Mouse (Mus musculus) CH12F3 (cell line): ENCODE measurements at regions not wholly inside any gene's neighbourhood (a gene's known extent, or its start where the extent isn't known, plus 50 kb on each side); places are given as distances from the start of the nearest gene placed in this dataset.

Source experiments
- in situ Hi-C: fragments of 300-500 bp; cut with MboI; formaldehyde crosslinking; loops from 2 replicates; pipeline ENCODE4 v1.14.3; 2020; ENCODE audit warnings: low sequenced_read_pairs

GRCm38 (mm10) chr10:44747419-44747818 lies 219.1 kb upstream of the Prdm1 start:
- in situ Hi-C loops: no loop called here

GRCm38 (mm10) chr10:44744221-44744620 lies 215.9 kb upstream of the Prdm1 start:
- in situ Hi-C loops: no loop called here

GRCm38 (mm10) chr10:44733641-44734040 lies 205.3 kb upstream of the Prdm1 start:
- in situ Hi-C loops: no loop called here

- in situ Hi-C loops: no loop called here
Measured at GRCm38 (mm10) chr10:44730721-44731120, 202.4 kb upstream of the Prdm1 start.

GRCm38 (mm10) chr10:44728963-44729362 lies 200.7 kb upstream of the Prdm1 start:
- in situ Hi-C loops: no loop called here

GRCm38 (mm10) chr10:44724575-44724974 lies 196.3 kb upstream of the Prdm1 start:
- in situ Hi-C loops: no loop called here

- in situ Hi-C loops: no loop called here
Measured at GRCm38 (mm10) chr10:44723845-44724244, 195.5 kb upstream of the Prdm1 start.

GRCm38 (mm10) chr10:44723321-44723720 lies 195.0 kb upstream of the Prdm1 start:
- in situ Hi-C loops: no loop called here

GRCm38 (mm10) chr10:44721670-44722069 lies 193.4 kb upstream of the Prdm1 start:
- in situ Hi-C loops: no loop called here

- in situ Hi-C loops: no loop called here
Measured at GRCm38 (mm10) chr10:44716612-44717011, 188.3 kb upstream of the Prdm1 start.

- in situ Hi-C loops: no loop called here
Measured at GRCm38 (mm10) chr10:44715902-44716301, 187.6 kb upstream of the Prdm1 start.

- in situ Hi-C loops: no loop called here
Measured at GRCm38 (mm10) chr10:44708830-44709229, 180.5 kb upstream of the Prdm1 start.

- in situ Hi-C loops: no loop called here
Measured at GRCm38 (mm10) chr10:44704143-44704542, 175.8 kb upstream of the Prdm1 start.

- in situ Hi-C loops: no loop called here
Measured at GRCm38 (mm10) chr10:44702108-44702507, 173.8 kb upstream of the Prdm1 start.

GRCm38 (mm10) chr10:44699988-44700537 lies 171.8 kb upstream of the Prdm1 start:
- in situ Hi-C loops: no loop called here

GRCm38 (mm10) chr10:44697966-44698365 lies 169.7 kb upstream of the Prdm1 start:
- in situ Hi-C loops: no loop called here

- in situ Hi-C loops: no loop called here
Measured at GRCm38 (mm10) chr10:44696973-44697372, 168.7 kb upstream of the Prdm1 start.

GRCm38 (mm10) chr10:44691590-44692327 lies 163.5 kb upstream of the Prdm1 start:
- in situ Hi-C loops: no loop called here

- in situ Hi-C loops: no loop called here
Measured at GRCm38 (mm10) chr10:44688555-44688954, 160.3 kb upstream of the Prdm1 start.

GRCm38 (mm10) chr10:44686055-44686454 lies 157.8 kb upstream of the Prdm1 start:
- in situ Hi-C loops: no loop called here

- in situ Hi-C loops: no loop called here
Measured at GRCm38 (mm10) chr10:44685215-44685614, 156.9 kb upstream of the Prdm1 start.

- in situ Hi-C loops: no loop called here
Measured at GRCm38 (mm10) chr10:44676506-44676905, 148.2 kb upstream of the Prdm1 start.
